Mouse (Mus musculus) stomach, embryonic 16.5 days (tissue): ENCODE measurements at regions not wholly inside any gene's neighbourhood (a gene's known extent, or its start where the extent isn't known, plus 50 kb on each side); places are given as distances from the start of the nearest gene placed in this dataset.

Experiments
- ATAC-seq: fragments of 200-750 bp; cut with Nextera tagmentation; 2 replicates; pipeline ENCODE4 v1.8.0; 2017; ENCODE audit warnings: moderate number of reproducible peaks, moderate TSS enrichment; ENCODE audit not compliant: insufficient read depth, low FRiP score
- H3K27ac ChIP-seq: fragments of 300-500 bp; sonication (generic); 2 replicates; pipeline ENCODE4 v1.5.1; 2014; ENCODE audit warnings: low read length
- H3K27me3 ChIP-seq: fragments of 300-500 bp; sonication (generic); 2 replicates; pipeline ENCODE4 v1.6.1; 2014; ENCODE audit warnings: low read length, control low read depth, mixed read lengths; ENCODE audit not compliant: control insufficient read depth, insufficient read depth
- H3K36me3 ChIP-seq: fragments of 300-500 bp; sonication (generic); 2 replicates; pipeline ENCODE4 v1.6.1; 2014; ENCODE audit warnings: low read length; ENCODE audit not compliant: control insufficient read depth, insufficient read depth
- H3K4me1 ChIP-seq: fragments of 300-500 bp; sonication (generic); 2 replicates; pipeline ENCODE4 v1.6.1; 2014; ENCODE audit warnings: low read length, control low read depth, mixed read lengths; ENCODE audit not compliant: control insufficient read depth, insufficient read depth
- H3K4me2 ChIP-seq: fragments of 300-500 bp; sonication (generic); 2 replicates; pipeline ENCODE4 v1.6.1; 2014; ENCODE audit warnings: low read depth, low read length, mixed read lengths
- H3K4me3 ChIP-seq: fragments of 300-500 bp; sonication (generic); replicated peaks from 2 replicates; pipeline ENCODE4 v1.5.1; 2014; ENCODE audit warnings: mild to moderate bottlenecking, low read length
- H3K9ac ChIP-seq: fragments of 300-500 bp; sonication (generic); 2 replicates; pipeline ENCODE4 v1.6.1; 2014; ENCODE audit warnings: low read length
- H3K9me3 ChIP-seq: fragments of 300-500 bp; sonication (generic); replicated peaks from 2 replicates; pipeline ENCODE4 v1.6.1; 2016; ENCODE audit warnings: low read length, control low read depth; ENCODE audit not compliant: control insufficient read depth
- WGBS: fragments of 180-500 bp; shearing (Covaris S2); extraction: QIAGEN DNeasy Blood & Tissue Kit; methylation state at CpG from one replicate; pipeline ENCODE4 v1.1.7; 2014; 5-methylcytosine and 5-hydroxymethylcytosine counted together

- Histone ChIP-seq H3K4me2 (no peak overlapping the region), H3K4me3 (no peak overlapping the region), H3K9me3 (no peaks in the 10 kb centered on the region), H3K27ac (no peak overlapping the region), H3K36me3 (no peaks in the 10 kb centered on the region), H3K9ac (no peak overlapping the region), H3K4me1 (no peaks in the 10 kb centered on the region), H3K27me3 (no peaks in the 10 kb centered on the region)
- 63% methylated on average over 8 of the region's 8 CpGs for WGBS
- peak; percentile 72; the same call in 1 of the 2 replicates for ATAC-seq
Measured at GRCm38 (mm10) chr15:13236869-13237507, 63.5 kb upstream of the Cdh6 start.

- no peak overlapping the region for H3K4me3 ChIP-seq
- no peak for ATAC-seq
- no peaks in the 10 kb centered on the region for H3K9me3 ChIP-seq
- H3K36me3 ChIP-seq, result no peaks in the 10 kb centered on the region
- no peak overlapping the region for H3K4me2 ChIP-seq
- WGBS, result 82% methylated on average over 5 of the region's 5 CpGs
- H3K9ac ChIP-seq, result no peak overlapping the region
- H3K27ac ChIP-seq, result no peak overlapping the region
- no peaks in the 10 kb centered on the region for H3K27me3 ChIP-seq
- no peaks in the 10 kb centered on the region for H3K4me1 ChIP-seq
Measured at GRCm38 (mm10) chr15:13232567-13233259, 59.2 kb upstream of the Cdh6 start.

GRCm38 (mm10) chr15:13231550-13231949 lies 58.1 kb upstream of the Cdh6 start:
- Histone ChIP-seq H3K9me3 (no peaks in the 10 kb centered on the region), H3K27me3 (no peaks in the 10 kb centered on the region), H3K36me3 (no peaks in the 10 kb centered on the region), H3K4me3 (no peak overlapping the region), H3K27ac (no peak overlapping the region), H3K4me2 (no peak overlapping the region), H3K4me1 (no peaks in the 10 kb centered on the region), H3K9ac (no peak overlapping the region)
- WGBS, result 31% methylated on average over 4 of the region's 4 CpGs
- ATAC-seq, result no peak

- Histone ChIP-seq H3K4me1 (no peaks in the 10 kb centered on the region), H3K27ac (no peak overlapping the region), H3K4me3 (no peak overlapping the region), H3K9me3 (no peaks in the 10 kb centered on the region), H3K27me3 (no peaks in the 10 kb centered on the region), H3K4me2 (no peak overlapping the region), H3K9ac (no peak overlapping the region), H3K36me3 (no peaks in the 10 kb centered on the region)
- no peak for ATAC-seq
- 90% methylated on average over 12 of the region's 12 CpGs for WGBS
Measured at GRCm38 (mm10) chr15:13228125-13228524, 54.6 kb upstream of the Cdh6 start.
